Mouse (Mus musculus): Measurements from ENCODE around the gene Fcgr3.
"Not testable (repeated sequence)": the region's sequence is repeated elsewhere in the genome, so short reads cannot be mapped to it uniquely, and the experiment has no call there.

DNA sequence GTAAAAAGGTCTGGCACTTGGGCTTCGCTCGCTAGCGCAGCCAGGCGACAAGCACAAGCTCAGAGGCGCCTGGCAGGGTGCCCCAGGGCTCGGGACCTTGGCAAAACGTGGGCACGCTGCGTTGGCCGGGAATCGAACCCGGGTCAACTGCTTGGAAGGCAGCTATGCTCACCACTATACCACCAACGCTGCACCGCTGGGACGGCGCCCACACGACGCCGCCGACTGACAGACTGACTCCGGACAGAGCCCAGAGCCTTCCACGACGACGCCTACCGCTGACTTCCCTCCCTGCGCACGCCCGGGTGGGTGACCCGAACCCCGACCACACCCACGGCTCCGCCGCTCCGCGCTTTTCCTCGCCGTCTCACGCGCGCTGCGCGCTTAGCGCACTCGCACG lies 7.5 kb upstream of the Fcgr3 start:
- not testable (repeated sequence) for TF ChIP-seq CTCF, EP300 (IDR thresholded peaks at IDR 0.05)
